Mouse (Mus musculus): ENCODE data around the gene Snd1. TPM values are rescaled to one million over a fixed set of nuclear protein-coding genes. Genes with fewer than 3 reads are reported as not detected.

The Snd1 gene
- total RNA-seq, 2 experiments from 2014 or later, result 80.5 to 88.1 TPM

DNA sequence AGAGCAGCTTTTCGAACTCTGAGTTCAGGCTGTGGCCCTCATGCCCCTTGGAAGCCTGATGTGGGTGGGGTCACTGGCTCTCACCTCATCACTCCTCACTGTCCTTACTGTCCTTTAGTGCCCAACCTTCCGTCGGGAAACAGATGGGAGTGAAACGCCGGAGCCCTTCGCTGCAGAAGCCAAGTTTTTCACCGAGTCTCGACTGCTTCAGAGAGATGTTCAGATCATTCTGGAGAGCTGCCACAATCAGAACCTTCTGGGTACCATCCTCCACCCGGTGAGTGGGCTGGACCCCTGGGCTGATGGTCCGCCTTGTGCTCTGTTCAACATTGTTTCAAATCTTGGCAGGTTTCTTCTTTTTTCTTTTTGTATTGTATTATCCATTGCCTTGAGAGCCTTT, 52.5 kb downstream of the Snd1 start:
- intact Hi-C loops (cut with DNase I), result no loop called here
- DNase-seq (ENCODE audit: low spot score in 2 of 2), result no peak

DNA sequence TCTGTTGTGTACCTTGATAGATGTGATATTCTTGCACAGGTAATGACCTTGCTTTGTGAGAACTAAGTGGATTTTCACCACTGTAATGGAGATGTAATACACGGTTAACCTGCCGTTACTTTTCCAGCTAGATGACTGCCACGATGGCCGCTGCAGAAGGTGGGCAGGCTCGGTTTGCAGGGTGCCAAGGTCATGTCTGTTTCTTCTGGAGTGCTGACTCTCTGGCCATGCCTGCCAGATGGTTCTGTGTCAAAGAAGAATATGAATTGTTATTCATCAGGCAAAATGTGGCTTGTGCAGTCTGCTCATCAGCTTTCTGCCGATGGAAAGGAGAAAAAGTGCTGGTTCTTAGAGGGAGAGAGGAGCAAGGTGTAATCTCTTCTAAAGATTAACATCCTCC, 53.3 kb downstream of the Snd1 start:
- DNase-seq (ENCODE audit: low spot score in 2 of 2), result no peak
- intact Hi-C loops (cut with DNase I), result no loop called here

DNA sequence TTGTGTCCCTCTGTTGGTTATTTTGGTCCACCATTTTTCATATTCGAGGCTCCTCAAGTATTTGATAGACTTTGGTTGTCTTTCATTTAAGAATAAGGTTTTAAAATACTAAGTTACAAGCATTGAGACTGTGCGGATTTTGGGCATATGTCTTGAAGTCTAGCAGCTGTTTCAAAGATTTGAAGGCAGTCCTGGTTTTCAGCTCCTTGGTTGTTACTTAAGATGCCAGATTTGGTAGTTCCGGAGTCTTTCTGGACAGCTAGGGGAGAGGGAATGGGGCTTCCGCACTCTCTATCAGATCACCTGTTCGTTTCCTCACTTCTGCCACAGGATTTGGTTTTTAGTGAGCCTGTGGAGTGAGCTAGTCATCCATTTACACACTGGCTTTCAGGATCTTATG, 61.5 kb downstream of the Snd1 start:
- DNase-seq (ENCODE audit: low spot score in 2 of 2), result peak in 1 of 2 experiments; percentile 71
- intact Hi-C loops (cut with DNase I), result loop anchor here (5.0 to 10.0 kb wide), 2 partner anchors 81 to 608 kb away; no protein-coding TSS in a partner anchor

DNA sequence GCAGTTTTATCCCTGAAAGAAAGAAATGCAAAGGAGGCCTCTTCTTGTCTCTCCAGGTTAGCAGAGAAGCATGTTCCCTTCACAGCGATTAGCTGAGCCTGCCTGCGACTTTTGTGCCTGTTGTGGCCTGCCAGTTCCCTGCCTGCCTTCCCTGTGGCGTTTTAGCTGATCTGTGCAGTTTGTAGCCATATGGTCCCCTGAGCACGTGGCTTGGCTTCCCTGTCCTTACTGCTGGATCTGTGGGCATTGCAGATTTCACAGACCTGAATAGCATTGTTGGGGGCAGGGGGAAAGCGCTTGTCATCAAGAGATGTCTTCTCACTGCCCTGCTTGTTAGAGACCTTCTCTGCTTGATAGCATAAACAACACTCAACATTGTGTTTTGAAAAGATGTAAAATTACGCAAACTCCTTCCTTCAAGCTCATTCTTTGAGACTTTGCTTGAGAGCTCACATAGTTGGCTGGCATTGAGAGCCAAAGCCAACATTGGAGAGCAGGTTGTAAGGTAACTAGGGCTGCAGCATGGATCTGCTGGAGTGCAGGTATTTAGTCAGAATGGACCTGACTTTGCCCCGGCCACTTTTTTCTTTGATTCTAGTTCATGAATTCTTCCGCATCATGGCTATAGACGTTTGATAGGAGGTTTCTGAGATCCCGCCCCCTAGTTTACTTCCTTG, 63.0 kb downstream of the Snd1 start:
- intact Hi-C loops (cut with DNase I), result loop anchor here (5.0 to 10.0 kb wide), 2 partner anchors 79 to 607 kb away; no protein-coding TSS in a partner anchor
- DNase-seq (ENCODE audit: low spot score in 2 of 2), result peak; percentile 54 to 92

DNA sequence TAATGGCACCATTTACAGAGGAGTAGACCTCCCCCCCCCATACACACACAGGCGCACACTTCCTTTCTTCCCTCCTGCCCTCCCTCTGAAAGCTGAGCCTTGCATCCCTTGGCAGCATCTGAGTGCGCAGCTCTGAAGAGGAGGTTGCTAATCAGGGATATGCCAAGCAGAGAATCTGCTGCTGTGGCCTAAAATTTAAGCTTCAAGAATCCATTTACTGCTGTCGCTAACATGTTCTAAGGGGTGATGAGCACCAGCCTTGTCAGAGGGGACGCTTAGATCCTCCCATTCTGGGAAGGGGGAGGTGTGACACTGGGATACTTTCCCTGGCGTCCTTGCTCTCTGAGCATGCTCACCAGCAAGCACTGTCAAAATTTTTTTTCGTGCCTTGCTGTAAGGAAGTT, 67.4 kb downstream of the Snd1 start:
- intact Hi-C loops (cut with DNase I), result loop anchor here (5.0 kb wide), 1 partner anchor 40 kb away; no protein-coding TSS in a partner anchor
- DNase-seq (ENCODE audit: low spot score in 2 of 2), result peak; percentile 61 to 95

DNA sequence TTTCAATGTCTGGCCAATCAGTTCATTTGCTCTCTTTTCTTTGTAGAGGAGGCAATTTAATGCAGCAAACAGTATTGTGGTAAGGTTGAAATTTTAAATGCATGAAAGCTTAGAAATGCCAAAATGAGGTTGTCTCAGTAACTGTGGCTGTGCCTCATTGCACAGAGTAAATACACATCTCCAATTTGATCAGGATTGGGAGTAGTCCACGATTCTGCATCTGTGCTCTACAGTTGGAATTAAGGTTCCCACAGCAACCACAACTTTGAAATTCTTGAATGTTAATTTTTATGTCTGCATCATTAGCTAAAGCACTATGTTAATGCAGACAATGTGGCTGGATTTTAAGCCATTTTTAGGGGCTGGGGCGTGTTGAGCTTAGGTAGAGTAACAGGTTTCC, 72.0 kb downstream of the Snd1 start:
- intact Hi-C loops (cut with DNase I), result no loop called here
- DNase-seq (ENCODE audit: low spot score in 2 of 2), result no peak

DNA sequence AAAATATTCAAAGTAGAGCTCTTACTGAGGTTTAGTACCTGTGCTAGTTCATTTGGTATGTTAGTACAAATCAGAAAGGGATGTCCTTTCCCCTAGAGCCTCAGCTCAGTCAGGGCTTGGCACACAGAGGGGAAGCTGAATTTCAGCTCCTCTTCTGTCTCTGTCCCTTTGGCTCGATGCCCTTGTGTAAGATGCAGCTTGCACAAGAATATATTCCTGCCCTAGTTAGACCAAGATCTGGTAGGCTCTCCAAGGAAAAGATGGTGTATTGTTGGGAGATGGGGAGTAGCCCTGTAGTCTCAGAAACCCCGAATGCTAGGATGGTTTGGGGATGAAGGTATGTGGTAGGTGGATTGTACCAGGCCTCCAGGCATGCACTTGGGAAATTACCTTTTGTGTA, 74.4 kb downstream of the Snd1 start:
- peak in 1 of 2 experiments; percentile 73 for DNase-seq (ENCODE audit: low spot score in 2 of 2)
- intact Hi-C loops (cut with DNase I), result no loop called here

DNA sequence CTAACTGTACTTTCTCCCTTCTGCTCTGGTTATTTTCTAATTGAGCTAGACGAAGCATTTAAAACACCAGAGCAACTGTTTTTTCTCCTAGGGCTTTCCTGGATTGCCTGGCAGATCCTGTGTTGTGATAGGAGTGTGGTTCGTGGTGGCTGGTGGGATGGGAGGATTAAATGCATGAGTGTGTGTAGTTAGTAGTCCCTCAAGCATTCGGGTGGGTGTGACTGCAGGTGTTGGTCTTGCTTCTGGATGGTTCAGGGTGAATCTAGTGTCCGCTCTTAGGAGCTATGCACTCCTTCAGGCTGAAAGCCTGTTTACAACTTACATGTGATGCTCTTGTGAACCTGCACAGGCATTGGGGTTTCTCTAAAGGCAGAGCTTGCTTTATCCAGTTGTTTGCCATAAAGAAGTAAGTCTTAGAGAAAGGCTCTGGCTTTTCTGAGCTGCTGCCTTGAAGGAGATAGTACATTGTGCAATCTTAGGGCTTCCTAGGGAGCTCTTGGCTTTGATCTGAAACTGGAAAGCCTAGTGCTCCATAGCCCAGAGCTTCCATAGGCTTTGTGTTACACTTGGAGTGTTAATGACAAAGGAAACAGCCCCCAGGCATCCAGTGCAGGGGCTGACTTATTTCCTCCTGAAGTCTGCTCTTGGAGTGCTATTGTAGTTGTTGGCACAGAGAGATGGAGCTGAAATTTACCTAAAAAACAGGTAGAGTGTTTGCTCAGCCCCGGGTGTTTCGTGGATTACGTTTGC, 75.5 kb downstream of the Snd1 start:
- no peak for DNase-seq (ENCODE audit: low spot score in 2 of 2)
- intact Hi-C loops (cut with DNase I), result loop anchor here (5.0 kb wide), 1 partner anchor 202 kb away; no protein-coding TSS in a partner anchor

DNA sequence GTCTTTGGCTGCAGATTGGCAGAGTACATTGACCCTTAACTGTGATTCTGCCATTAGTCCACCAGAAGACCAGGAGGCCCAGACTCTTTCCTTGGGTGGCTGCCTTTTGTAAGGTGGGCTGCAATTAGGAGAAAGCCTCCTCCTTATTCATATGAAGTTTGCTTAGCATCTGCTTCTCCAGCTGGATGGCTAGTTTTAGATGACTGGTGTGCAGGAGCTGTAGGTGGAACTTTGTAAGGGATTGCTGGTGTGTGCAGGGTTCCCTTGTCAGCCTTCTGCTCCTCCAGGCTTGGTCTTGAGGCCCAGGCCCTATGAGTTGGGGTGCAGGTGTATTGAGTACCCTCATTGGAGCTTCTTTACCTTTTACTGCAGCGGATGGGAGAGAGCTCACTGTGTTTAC, 79.5 kb downstream of the Snd1 start:
- intact Hi-C loops (cut with DNase I), result loop anchor here (2.0 to 5.0 kb wide), 2 partner anchors 64 to 198 kb away; no protein-coding TSS in a partner anchor
- DNase-seq (ENCODE audit: low spot score in 2 of 2), result peak; percentile 54 to 86

DNA sequence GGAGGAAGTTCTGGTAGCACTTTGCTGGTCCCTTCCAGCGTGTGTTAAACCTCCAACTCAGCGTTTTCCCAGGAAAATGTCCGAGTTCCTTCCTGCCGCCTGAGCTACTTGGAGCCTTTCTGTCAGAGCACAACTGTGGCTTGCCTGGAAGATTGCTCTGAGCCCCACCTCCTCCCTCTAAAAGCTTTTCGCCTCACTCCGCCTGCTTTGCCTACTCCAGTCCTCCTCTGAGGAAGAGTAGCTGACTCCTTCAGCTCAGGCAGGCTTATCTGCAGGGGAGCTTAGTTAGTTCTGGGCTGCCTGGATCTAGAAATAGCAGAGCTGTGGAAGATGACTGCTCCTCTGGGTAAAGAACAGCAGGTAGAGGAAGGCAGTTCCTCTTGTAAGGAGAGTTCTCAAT, 80.1 kb downstream of the Snd1 start:
- DNase-seq (ENCODE audit: low spot score in 2 of 2), result peak in 1 of 2 experiments; percentile 80
- intact Hi-C loops (cut with DNase I), result loop anchor here (2.0 to 5.0 kb wide), 2 partner anchors 64 to 147 kb away; no protein-coding TSS in a partner anchor

DNA sequence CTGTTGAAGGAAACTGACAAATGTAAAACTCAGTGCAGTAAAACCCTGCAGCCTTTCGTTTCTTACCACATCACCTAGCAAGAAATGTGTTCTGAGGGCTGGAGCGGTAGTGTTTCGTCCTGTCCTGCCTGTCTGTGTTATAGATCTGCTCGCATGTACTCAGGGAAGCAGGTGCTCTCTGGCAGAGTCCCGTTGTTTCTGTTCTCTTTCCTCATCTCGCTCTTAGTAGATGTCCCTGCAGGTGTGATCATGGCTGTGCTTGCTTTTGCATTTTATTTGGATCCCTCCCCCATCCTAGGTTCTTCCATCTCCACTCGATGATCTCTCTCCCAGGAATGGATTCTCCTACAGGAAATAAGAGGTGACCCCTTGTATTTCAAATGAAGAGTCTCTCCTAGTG, 80.5 kb downstream of the Snd1 start:
- intact Hi-C loops (cut with DNase I), result loop anchor here (2.0 to 5.0 kb wide), 2 partner anchors 63 to 147 kb away; no protein-coding TSS in a partner anchor
- DNase-seq (ENCODE audit: low spot score in 2 of 2), result no peak

DNA sequence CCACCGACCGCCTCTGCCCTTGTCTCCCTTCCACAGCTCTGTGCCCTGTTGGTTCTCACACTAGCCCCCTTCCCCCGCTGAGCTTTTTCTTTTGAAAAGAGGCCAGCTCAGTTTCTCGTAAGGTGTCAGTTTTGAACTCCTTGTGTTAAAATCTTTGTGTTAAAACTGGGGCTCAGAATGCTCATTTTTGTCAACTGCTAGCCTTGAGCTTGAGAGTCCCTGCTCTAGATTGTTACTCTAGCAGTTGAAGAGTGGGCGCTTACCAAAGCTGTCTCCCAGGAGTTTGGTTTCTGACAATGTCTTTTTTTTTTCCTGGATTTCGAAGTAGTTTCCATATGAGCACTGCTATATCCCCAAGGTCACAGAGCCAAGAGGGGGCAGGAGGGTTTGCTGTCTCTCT, 82.8 kb downstream of the Snd1 start:
- peak in 1 of 2 experiments; percentile 75 for DNase-seq (ENCODE audit: low spot score in 2 of 2)
- intact Hi-C loops (cut with DNase I), result loop anchor here (5.0 kb wide), 1 partner anchor 145 kb away; no protein-coding TSS in a partner anchor

DNA sequence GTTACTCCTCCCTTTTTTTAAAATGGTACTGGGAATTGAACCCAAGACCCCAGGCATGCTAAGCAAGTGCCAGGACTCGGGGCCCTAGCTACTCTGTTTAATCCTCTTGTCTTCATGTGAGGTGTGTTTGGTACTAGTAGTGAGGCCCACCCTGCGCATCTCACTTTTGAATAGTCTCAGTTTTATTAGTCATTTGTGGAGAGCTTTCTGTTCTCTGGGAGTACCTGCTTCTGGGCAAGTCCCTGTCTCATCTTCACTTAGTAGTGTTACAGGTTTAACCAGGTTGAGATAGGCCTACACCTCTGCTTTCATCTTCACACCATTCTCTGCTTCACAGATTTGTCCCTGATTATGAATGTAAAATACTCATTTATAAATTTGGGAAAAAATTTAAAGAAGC, 84.5 kb downstream of the Snd1 start:
- intact Hi-C loops (cut with DNase I), result loop anchor here (5.0 kb wide), 1 partner anchor 143 kb away; no protein-coding TSS in a partner anchor
- DNase-seq (ENCODE audit: low spot score in 2 of 2), result no peak

DNA sequence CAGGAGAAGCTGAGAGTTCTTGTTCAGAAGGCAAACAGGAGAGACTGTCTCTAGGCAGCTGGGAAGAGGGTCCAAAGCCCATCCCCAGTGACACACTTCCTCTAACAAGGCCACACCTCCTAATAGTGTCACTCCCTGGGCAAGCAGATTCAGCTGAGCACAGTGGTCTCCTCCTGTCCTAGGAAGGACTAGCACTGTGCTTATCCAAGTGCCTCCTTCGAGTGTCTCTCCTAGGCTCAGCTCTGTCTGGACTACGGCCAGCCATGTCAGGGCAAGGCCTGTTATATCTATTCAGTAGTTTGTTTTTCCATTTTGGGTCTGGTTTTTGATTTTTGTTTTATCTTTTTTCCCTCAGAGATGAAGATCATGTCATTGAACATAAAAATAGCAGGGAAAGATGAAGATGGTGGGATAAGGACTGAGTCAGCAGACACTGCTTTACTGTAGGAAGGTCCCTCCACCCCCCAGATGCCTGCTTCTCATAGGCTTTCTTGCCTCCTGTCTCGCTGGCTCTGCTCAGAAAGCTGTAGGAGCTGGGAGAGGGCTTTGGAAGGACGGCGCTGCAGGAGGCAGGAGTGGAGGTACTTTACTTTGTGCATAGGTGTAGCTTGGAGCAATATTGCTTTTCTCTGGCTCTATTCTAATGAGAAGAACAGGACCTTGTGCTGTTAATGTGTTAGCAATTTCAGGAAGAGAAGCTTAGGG, 86.5 kb downstream of the Snd1 start:
- peak in 1 of 2 experiments; percentile 83 for DNase-seq (ENCODE audit: low spot score in 2 of 2)
- intact Hi-C loops (cut with DNase I), result no loop called here

DNA sequence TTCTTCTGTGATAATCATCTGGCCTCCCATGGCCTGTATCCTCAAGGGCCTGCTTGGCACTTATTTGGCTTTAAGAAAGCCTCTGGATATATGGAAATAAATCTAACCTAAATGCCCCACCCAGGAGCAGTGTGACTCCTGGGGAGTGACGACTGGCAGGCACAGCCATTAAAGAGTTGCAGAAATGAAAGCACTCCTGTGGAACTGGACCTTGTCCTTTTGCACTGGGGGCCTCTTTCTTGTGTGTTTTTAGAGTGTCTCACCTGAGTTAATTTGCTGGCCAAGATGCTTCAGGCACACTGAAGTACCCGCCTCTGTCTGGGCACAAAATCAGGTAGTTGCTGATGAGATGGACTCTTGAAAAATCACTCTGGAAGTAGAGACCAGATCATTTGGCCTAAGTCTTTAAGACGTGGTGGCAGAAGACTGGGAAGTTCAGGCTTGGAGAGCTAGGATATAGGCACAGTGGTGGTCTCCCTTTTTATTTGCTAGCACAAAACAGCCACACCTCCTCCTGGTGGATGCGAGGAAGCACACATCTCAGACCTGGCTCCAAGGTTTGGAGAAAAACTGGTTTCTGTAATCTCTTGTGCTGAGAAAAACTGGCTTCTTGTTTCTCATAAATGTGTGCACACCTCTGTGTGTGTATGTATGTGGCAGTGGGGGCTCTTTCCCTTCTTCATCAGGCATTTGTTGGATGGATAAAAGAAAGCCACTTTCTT, 87.5 kb downstream of the Snd1 start:
- intact Hi-C loops (cut with DNase I), result no loop called here
- DNase-seq (ENCODE audit: low spot score in 2 of 2), result no peak

DNA sequence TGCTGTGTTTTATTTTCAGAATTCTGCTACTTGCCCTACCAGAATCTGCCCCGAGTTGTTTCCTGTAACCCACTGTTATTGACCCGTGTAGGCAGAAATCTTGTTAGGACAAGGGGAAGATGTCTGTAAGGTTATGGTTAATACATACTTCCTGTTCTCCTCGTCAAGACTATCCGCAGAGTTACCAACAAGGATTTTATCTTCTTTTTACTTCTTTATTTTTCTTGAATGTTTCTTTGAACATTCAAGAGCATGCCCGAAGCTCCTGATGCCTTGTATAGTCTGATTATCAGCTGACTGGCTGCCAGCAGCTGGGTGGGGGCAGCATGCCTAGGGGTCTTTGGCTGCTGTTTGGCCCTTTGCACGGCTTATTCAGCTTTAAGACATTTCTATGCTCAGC, 93.0 kb downstream of the Snd1 start:
- no peak for DNase-seq (ENCODE audit: low spot score in 2 of 2)
- intact Hi-C loops (cut with DNase I), result no loop called here

DNA sequence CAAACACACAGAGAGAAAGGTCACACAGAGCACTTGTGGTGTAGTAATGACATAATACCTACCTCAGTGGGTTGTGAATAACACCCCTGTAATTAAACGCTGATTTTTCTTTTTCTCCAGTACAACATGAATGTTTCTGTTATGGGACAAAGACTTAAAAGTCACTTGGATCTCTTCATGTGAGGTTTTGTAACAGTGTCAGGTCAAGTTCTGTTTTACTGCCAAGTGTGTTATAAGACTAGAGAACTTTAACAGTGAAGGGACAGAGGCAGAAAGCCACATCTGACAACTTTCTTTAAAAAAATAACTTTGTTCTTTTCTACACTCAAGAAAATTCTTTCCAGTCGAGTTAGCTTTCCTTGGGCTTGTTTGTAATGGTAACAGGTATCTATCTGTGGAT, 97.0 kb downstream of the Snd1 start:
- intact Hi-C loops (cut with DNase I), result no loop called here
- DNase-seq (ENCODE audit: low spot score in 2 of 2), result no peak

DNA sequence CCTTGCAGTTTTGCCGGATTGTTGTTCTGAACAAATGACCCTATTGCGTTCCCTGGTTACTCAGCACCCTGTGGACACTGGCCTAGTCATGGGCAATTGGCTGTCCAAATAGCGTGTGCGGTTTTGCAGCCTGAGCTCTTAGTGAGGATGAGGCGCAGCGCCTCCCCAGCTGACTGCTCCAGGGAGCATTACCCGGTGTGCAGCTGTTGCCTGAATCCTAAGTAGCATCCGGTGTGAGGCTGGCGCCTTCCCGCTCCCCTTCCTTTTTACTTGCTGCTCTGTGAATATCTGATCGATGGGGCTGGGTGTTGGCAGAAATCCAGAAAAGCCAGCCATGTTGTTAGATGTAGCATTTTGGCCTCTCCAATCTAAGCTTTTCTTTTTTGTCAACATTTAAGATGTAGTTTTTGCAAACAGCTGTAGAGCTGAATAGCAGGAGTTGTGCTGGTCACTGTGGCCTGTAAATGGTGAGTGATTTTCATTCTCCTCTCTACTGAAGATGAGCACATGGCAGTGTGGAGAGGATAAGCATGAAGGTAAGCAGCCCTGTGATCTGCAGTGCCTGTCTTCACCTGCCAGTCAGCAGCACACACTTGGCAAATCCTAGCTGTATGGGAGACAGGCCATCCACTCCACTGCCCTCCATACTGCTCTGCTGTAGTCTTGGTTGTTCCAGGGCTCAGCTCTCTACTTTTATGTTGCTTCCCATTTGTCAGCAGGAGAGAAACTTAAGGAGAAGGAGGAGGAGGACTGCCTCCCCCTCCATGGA, 98.2 kb downstream of the Snd1 start:
- intact Hi-C loops (cut with DNase I), result no loop called here
- DNase-seq (ENCODE audit: low spot score in 2 of 2), result no peak

Measured in left cerebral cortex, postnatal 25 days (tissue).